ENCODE assay signal across 8 mouse cellular contexts in the genomic region with DNA sequence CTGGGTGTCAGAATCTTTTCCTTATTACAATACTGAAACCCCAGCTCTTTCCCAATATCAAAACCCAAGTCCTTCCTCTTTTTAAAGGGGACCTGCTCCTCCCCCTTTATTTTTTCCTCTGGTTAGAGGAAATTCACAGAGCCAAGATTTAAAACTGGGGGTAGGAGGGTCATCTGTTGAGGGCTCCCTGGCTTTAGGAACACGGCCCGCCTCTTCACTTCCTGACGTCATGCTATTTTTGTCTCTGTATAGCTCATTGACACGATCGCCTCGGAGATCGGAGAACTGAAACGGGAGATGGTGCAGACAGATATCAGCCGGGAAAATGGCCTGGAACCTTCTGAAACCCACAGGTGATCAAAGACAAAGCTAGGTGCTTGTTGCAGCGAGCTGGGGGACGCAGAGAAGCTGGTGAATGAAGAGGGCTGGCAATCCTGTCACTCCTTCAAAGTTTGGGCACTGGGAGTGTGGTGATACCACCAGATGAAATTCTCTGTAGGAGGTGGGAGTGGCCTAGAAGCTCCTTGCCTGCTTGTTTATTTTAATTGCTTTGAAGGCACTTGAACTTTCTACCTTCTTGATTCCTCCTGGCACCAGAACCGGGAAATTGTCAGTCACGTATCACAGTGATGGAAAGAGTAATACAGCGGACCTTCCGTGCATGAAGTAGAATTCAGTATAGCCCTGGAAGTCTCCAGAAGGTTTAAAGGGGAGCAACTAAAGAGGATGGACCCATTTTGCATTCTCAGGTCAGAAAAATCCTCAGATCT.
DNase-seq lines count a peak whose midpoint lies in the region; ATAC-seq and TF ChIP-seq lines count a peak whose summit lies in the region.
"Had no signal": no experiment of that assay in that cellular context is flagged by ENCODE, and none has a peak within 500 bp of the region (broad histone marks: within the 10 kb centered on the region; RNA-seq: fewer than 3 reads in every experiment).

No protein-coding gene starts in this region.

- no peak for TF ChIP-seq CTCF in thymus, adult 2 months (IDR thresholded peaks at IDR 0.05; ENCODE audit: borderline replicate concordance, control insufficient read depth, extremely low read depth, insufficient read depth, low read length, poor library complexity)
- TF ChIP-seq CTCF in heart, postnatal 0 days (IDR thresholded peaks at IDR 0.05; ENCODE audit: low read depth): no peak

- no peak for ATAC-seq in heart, postnatal 0 days (ENCODE audit: insufficient read depth, low read depth)
- peak; percentile 55; the same call in 1 of the 2 replicates for ATAC-seq in liver, embryonic 16.5 days (ENCODE audit: low read depth)

- 35% methylated on average over 15 of the region's 15 CpGs for WGBS in thymus, adult 2 months
- WGBS in heart, postnatal 0 days: 52% methylated on average over 15 of the region's 15 CpGs
- WGBS in liver, embryonic 16.5 days (ENCODE audit: insufficient replicate concordance): 34% methylated on average over 15 of the region's 15 CpGs

- no peak for TF ChIP-seq POLR2A in thymus, adult 2 months (IDR thresholded peaks at IDR 0.05; ENCODE audit: control insufficient read depth, extremely low read depth, insufficient read depth, low read length, poor library complexity)

- no peak overlapping the region for H3K9ac ChIP-seq in heart, postnatal 0 days (replicated peaks; ENCODE audit: low read depth, low read length)
- H3K9ac ChIP-seq in liver, embryonic 16.5 days (ENCODE audit: low read depth, low read length): no peak overlapping the region

- DNase-seq in thymus, adult 2 months: no peak
- DNase-seq in thymus, postnatal 36 days: no peak
- no peak for DNase-seq in heart, postnatal 0 days (ENCODE audit: low spot score)
- DNase-seq in telencephalon, adult 2 months (ENCODE audit: low read depth, low spot score): peak; percentile 34
- no peak for DNase-seq in neural tube, embryonic 10.5 days (ENCODE audit: extremely low spot score, low spot score)
- DNase-seq in layer of hippocampus, postnatal 25 days (ENCODE audit: extremely low spot score in 1 of 2, low spot score in 1 of 2): no peak
- DNase-seq: right cerebral cortex, postnatal 4 days had no signal

- H3K36me3 ChIP-seq in thymus, adult 2 months (ENCODE audit: control insufficient read depth, insufficient read depth, low read length): no peaks in the 10 kb centered on the region
- H3K36me3 ChIP-seq in heart, postnatal 0 days (replicated peaks; ENCODE audit: control insufficient read depth, insufficient read depth, low read length): no peaks in the 10 kb centered on the region
- no peaks in the 10 kb centered on the region for H3K36me3 ChIP-seq in liver, embryonic 16.5 days (ENCODE audit: control insufficient read depth, insufficient read depth)

- peaks cover 7% of the 10 kb centered on the region for H3K4me1 ChIP-seq in thymus, adult 2 months (replicated peaks; ENCODE audit: control insufficient read depth, insufficient read depth, low read length)
- H3K4me1 ChIP-seq in heart, postnatal 0 days (ENCODE audit: control insufficient read depth, insufficient read depth): peaks cover 5% of the 10 kb centered on the region
- no peaks in the 10 kb centered on the region; the same call in 1 of the 2 replicates for H3K4me1 ChIP-seq in liver, embryonic 16.5 days (ENCODE audit: control insufficient read depth, low read depth, low read length)

- H3K4me3 ChIP-seq in thymus, adult 2 months (ENCODE audit: control insufficient read depth, insufficient read depth, low read length): peak overlapping the region; percentile 29; the same call in 1 of the 2 replicates
- H3K4me3 ChIP-seq in heart, postnatal 0 days (ENCODE audit: low read depth, low read length): peak overlapping the region; percentile 29
- H3K4me3 ChIP-seq in liver, embryonic 16.5 days (ENCODE audit: low read depth, low read length): peak overlapping the region; percentile 33

- H3K9me3 ChIP-seq in heart, postnatal 0 days (replicated peaks; ENCODE audit: control insufficient read depth, low read length): no peaks in the 10 kb centered on the region
- H3K9me3 ChIP-seq in liver, embryonic 16.5 days (replicated peaks; ENCODE audit: control insufficient read depth, low read length): no peaks in the 10 kb centered on the region

- H3K27me3 ChIP-seq in thymus, adult 2 months (ENCODE audit: control insufficient read depth, insufficient read depth, low read length): no peaks in the 10 kb centered on the region
- H3K27me3 ChIP-seq in heart, postnatal 0 days (ENCODE audit: control insufficient read depth, insufficient read depth, low read length): no peaks in the 10 kb centered on the region
- peaks cover 2% of the 10 kb centered on the region; the same call in 1 of the 2 replicates for H3K27me3 ChIP-seq in liver, embryonic 16.5 days (ENCODE audit: control insufficient read depth, insufficient read depth, low read depth, low read length)

- no peak for TF ChIP-seq EP300 in heart, postnatal 0 days (IDR thresholded peaks at IDR 0.05; ENCODE audit: low read depth)

- H3K27ac ChIP-seq in thymus, adult 2 months (ENCODE audit: control insufficient read depth, insufficient read depth, low read length): no peak overlapping the region
- H3K27ac ChIP-seq in heart, postnatal 0 days (ENCODE audit: low read depth): 0 out of 2 replicates have a peak overlapping the region, but pooled peaks have one; percentile 34
- no peak overlapping the region for H3K27ac ChIP-seq in liver, embryonic 16.5 days (ENCODE audit: low read length)

- peak overlapping the region; percentile 48 for H3K4me2 ChIP-seq in heart, postnatal 0 days (ENCODE audit: low read depth, low read length)
- H3K4me2 ChIP-seq in liver, embryonic 16.5 days (ENCODE audit: low read depth, low read length): peak overlapping the region; percentile 7; the same call in 1 of the 2 replicates
